Mouse (Mus musculus) left cerebral cortex, postnatal 25 days (tissue): ENCODE data around the gene Nr5a1. TPM values are rescaled to one million over a fixed set of nuclear protein-coding genes. Genes with fewer than 3 reads are reported as not detected.

Source experiments
- DNase-seq, 2 experiments: peaks; one replicate each; pipeline ENCODE4 v3.0.0; 2022; ENCODE audit warnings: low spot score in 2 of 2, mixed read lengths in 1 of 2
- intact Hi-C: fragments of 180-260 bp; cut with DNase I; formaldehyde crosslinking; loops from one replicate; pipeline ENCODE4 v1.15.1; 2025
- total RNA-seq, 2 experiments: library from RNA; stranded (reverse); gene quantifications; 2 replicates each; pipeline ENCODE4 v1.2.3; 2021

Nr5a1 gene
- not detected for total RNA-seq

DNA sequence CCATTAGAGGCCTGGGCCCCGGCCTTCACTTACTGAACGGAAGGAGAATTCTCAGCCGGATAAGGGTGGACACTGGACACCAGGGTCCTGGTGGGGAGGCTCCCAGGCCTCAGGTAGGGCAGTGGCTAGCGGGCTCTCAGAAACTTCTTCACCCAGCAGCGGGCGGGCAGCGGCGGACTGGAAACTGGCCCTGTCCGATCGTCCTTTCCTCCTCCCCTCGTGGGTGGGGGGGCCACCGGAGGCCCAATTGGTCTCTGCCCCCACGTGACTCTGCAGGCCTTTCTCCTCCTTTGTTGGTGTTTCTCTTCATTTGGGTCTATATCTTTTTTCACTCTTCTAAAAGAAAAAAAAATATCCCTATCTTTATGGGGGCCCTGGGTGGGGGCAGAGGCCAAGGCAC lies at the start of gene Nr5a1:
Nr5a1 (minus strand) TSS at position 219 of the 400 bp plus-strand sequence.
- intact Hi-C loops = no loop called here
- no peak for DNase-seq

DNA sequence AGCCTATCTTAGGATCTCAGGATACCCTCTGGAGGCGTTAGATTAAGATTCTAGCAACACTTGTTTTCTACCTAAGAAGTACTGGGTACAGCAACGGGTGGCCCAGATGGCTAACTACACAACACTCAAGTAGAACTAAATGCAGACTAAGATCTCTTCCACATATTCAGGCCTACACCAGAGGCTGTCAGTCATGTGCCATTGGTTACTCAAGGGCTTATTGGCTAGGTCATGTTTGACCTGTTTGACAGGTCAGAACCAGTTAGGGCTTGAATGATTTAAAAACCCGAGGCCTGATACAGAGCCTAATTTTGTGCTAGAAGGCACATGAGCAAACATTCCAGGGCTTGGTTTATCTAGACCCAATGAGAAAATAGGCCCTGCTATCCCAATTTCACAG lies 25.5 kb upstream of the Nr5a1 start:
- no peak for DNase-seq
- intact Hi-C loops = loop anchor here (5.0 kb wide), 1 partner anchor 83 kb away; no protein-coding TSS in a partner anchor

DNA sequence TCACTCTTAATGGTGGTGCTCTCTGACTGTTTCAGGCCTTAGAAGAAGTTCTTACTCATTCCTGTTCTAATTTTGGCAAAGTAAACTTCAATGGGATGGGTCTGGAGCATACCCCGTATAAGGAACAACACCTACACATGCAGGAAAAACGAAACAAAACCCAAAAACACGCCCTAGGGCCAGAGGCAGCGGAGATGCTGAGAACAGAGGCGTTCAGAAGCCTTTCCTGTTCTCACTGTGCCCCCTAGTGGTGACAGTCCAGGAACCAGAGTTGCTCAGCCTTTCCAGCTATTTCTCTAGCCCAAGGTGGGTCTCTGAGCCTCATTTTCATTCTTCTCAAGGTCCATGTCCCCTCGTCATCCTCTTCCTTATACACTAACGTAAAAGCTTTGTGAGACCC lies 25.1 kb upstream of the Nr5a1 start:
- intact Hi-C loops = loop anchor here (5.0 kb wide), 1 partner anchor 82 kb away; no protein-coding TSS in a partner anchor
- DNase-seq = peak; percentile 79 to 87

DNA sequence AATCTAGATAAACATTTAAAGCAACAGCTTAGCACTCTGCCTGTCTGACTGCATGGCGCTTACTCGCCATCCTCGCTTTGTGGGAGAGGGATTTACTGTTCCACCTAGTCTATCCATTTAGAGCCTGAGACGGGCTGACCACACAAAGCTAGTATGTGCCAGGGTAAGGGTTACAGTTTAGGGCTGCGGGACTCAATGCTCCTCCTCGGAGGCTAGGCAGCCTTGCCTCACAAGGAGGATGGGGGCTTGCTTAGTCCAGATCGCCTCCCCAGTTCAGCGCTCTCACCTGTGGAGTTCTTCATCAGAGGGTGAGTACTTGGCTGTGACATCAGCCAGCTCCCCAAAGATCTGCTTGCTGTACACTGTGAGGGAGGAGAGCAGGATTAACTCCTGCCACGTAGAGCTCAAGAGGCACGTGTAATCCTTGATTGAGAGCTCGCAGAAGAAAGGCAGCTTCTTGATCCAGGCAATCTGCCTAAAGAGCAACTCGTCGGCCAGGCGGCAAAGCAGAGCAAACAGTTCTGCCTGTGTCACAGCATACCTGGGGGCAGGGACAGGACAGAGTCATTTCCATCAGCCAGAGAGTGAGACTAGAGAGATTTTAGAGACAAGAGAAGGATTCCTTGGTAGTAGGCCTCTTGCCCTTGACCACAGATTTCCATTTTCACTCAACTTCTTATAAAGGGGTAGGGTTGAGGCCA lies 24.4 kb upstream of the Nr5a1 start:
- intact Hi-C loops = loop anchor here (5.0 kb wide), 1 partner anchor 81 kb away; no protein-coding TSS in a partner anchor
- no peak for DNase-seq

DNA sequence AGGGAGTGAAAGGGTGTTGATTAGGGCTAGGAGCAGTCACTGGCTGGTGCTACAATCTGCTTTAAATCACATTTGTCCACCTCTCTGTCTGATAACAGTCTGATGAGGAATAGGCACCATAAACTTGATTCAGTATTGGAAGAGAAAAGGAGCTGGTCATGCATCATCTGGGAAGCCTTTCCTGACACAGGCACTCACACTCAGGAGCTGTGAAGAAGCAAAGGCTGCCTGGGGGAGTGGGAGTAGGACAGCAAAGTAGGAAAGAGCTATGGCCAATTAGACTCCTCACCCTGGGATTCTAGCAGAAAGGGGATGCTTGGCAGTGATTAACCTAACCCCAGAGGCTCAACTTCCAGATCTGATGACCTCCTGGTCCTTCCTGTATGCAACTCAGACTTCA lies 21.4 kb upstream of the Nr5a1 start:
- intact Hi-C loops = loop anchor here (5.0 kb wide), 1 partner anchor 78 kb away; no protein-coding TSS in a partner anchor
- DNase-seq = no peak

DNA sequence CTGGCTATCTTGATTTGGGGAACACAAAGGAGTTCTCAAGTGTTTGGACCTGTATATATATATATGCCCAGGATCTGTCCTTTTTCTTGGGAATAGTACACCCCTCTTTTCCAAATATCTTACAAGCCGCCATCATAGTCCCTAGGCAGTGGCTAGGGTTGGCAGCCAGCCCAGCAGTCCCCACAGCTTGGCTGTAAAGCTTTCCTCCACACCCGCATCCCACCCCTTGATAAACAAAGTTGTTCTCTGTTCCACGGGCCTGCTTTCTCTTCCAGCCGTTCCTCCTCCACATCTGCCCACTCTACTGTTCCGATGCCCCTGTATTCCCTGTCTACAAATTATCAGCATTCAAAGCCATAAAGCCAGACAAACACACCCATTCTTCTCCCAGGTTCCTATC lies 20.4 kb upstream of the Nr5a1 start:
- intact Hi-C loops = loop anchor here (5.0 kb wide), 1 partner anchor 77 kb away; no protein-coding TSS in a partner anchor
- DNase-seq = no peak

DNA sequence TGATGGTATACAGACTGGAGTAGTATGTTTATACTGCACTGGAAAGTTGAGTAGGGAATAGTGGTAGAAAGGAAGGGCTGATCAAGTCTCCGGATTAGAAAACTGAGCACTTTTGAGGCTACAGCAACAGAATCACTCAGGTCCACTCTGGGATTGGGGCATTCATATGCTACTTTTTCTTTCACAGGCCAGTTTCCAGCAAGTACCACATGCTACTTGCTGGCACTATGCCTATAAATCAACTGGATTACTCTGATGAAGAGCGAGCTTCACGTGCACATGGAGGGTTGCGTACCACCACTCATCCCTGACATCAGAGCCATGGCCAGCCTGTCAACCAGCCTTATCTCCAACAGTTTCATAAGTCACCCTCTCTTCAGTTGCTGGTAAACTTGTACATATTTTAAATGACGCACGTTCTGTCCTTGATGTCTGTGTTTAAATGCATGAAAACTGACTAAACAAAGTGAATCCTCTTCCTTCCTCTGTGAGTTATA lies 16.0 kb upstream of the Nr5a1 start:
- DNase-seq = no peak
- intact Hi-C loops = no loop called here

DNA sequence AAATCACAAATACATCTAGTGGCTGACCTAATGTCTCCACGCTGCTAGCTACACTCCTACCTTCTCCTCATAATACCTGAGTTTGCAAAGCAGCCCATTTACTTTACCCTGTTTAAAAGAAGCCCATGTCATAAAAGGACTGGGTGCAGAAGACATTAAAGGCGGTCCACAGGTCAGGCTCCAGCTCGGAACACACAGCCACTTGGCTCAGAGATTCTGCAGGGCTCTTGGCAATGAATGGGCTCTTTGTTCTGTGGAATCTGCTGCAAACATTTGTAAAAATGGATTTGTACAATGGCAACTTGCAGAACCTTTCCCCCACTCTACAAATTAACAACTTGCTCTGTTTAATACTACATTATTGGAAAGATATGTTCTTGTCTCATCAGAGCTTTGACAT lies 11.1 kb upstream of the Nr5a1 start:
- no peak for DNase-seq
- intact Hi-C loops = no loop called here

DNA sequence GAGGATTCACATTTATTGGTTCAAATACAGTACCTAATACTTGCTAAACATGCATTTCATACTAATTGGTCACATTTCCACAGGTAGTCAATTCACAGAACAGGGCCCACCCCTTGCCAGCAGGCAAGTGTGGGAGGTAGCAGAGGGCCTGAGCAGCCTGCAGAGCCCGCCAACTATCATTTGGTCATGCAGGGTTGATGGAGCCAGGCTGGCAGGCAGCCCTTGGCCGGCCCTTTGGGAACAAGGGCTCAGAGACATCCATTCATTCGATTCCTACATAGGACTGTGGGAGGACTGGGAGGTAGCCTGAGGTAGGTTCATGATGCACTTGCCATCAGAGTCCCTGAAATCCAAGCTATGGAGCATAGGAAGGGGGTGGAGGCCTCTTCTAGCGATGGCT lies 9.0 kb upstream of the Nr5a1 start:
- no peak for DNase-seq
- intact Hi-C loops = no loop called here

DNA sequence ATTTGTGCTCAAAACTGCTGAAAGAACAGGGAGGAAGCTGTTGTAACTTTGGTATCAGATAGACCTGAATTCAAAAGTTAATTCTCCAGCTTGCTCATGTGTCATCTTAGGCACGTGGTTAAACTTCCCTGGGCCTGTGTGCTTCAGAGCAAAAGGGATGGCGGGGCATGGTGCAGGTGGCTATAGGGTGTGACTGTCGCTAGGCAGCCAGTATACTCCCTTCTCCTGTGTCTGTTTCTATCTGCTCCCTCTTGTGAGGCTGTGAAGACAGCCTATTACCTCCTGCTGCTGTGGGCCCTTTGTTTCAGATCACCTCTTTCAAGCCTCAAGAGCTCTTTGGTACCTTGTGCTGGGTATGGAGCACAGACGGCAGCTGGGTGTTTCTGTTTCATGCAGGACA lies 7.7 kb upstream of the Nr5a1 start:
- DNase-seq = no peak
- intact Hi-C loops = no loop called here

DNA sequence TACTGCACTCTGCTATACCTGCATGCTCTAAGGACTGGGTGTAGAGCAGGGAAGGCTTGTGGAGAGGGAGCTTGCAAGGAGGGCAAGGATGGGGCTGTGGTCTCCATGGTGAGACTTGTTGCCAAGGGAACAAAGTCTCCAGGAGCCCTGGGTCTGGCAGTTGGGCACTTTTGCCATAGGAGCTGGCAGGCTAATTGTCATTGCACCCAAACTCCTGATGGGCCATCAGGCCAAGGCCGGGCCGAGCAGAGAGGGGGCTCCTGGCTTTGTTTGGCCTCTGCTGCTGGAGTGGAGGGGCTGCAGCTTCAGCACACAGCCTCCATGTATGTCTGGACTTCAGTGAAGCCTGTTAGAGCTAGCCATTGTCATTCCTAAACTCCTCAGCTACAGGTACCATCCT lies 6.3 kb upstream of the Nr5a1 start:
- no peak for DNase-seq
- intact Hi-C loops = no loop called here

DNA sequence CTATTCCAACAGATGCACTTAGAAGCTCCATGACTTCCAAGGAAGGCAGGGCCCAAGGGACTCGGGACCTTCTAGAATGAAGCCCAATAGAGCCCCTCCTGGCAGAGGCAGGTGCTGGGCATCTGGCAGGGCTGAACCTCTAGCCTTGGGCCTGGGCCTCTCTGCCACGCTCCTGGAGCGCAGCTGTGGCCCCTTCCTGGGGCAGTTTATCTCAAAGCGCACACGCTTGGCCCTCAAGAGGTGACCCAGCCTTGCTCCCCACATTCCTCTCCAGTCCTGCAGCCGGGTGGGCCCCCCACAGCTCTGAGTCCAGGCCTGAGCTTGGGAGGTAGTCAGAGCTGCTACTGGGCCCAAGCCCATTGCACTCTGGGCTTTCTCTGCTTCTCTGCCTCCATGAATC lies 5.0 kb upstream of the Nr5a1 start:
- intact Hi-C loops = no loop called here
- no peak for DNase-seq

DNA sequence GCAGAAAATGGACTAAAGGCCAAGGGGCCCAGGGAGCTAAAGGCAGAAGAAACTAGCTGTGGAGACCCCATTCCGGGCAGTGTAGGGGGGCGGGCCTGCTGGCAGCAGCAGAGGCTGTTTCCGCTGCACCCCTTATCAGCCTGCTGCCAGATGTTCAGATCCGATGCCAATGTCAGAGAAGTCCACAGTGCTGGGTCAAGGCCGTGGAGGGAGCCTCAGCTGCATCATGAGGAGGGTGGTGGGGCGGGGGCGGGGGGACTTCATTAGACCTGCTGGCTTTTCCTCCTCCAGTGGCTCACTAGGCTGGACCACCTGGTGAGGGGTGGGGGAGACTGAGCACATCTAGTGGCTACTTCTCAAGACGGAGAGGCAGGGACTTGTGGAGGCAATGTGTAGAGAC lies 4.3 kb upstream of the Nr5a1 start:
- intact Hi-C loops = no loop called here
- no peak for DNase-seq

DNA sequence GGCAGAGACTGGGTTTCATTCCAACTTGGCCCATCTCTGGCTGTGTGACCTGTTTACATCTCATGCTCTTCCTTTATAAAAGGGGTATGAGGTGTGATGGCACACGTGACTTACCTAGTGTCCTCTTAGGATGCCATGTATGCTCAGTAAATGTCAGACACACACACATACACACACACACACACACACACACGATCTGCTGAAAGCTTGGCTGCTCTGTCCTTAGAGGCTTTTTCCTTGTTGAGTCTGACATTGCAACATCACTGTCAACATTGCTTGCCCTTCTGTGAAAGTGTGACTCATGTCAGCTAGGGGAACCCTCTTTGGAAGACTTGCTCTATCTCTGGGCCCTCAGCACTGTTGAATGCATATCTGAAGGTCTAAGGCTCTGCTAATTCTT lies 3.1 kb upstream of the Nr5a1 start:
- DNase-seq = no peak
- intact Hi-C loops = no loop called here

DNA sequence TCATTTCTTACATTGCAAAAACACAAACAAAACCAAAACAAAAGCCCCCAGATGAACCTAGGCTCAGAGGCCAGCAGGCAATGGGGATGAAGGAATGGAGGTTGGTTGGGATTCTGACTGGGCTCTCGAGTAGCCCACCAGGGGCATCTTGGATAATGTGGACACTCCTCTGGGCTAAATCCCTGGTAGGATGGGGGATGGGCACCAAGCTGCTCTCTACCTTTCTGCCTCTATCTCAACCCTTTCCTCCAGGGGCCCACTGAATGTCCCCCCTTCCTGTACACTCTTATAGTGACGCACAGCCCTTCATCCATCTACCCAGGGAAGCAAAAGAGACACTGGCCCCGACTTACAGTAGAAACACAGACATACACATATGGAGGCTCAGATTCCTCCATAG lies 746 bp downstream of the Nr5a1 start:
- DNase-seq = no peak
- intact Hi-C loops = no loop called here

DNA sequence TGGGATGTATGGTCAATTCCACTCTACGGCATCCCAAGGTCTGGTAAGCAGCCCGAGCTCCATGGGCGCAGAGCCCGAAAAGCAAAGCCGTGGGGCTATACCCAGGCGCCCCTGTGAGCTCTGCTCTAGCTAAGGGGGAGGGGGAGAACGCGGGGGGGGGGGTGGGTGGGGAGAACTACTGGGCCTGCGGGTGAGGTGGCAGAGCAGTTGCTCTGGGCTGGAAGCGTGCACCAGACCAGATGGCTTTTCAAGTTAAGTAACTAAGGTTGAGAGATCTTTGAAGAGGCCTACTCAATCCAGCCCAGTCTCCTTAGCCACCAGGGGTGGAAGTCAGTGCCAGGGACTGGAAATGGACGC lies 1.6 kb downstream of the Nr5a1 start:
- no peak for DNase-seq

DNA sequence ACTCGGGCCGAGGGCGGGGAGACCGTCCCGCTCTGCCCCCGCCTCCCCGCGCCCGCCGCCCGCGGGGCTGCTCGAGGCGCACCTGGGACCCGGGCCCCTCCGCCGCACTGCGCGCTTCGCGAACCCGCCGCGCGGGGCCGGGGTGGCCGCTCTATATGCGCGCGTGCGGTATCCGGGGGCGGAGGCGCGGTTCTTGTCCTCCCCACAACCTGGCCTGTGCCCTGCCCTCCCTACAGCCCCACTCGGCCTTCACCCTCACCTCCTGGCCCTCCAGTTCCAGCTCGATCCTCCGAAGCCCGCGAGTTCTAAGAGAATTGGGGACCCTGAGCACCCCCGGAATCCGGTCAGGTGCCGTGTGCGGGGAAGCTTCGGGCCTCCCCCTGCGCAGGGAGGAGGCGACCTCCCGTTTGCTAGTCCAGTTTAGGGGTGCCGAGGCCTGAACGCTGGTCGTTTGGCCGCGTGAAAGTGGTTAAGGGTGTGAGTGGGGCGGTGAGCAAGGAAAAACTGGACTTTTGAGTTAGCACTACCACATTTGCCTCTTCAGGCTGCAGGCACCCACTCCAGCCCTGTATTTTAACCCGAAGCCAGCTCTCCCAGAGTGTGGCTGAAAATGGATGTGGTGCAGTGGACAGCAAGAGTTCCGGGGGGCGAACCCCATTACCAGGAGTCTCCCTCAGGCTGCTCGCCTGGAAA lies 2.1 kb downstream of the Nr5a1 start:
- intact Hi-C loops = no loop called here
- no peak for DNase-seq

More for the DNA sequence above, 1.6 kb downstream of the Nr5a1 start:
- intact Hi-C loops = no loop called here

DNA sequence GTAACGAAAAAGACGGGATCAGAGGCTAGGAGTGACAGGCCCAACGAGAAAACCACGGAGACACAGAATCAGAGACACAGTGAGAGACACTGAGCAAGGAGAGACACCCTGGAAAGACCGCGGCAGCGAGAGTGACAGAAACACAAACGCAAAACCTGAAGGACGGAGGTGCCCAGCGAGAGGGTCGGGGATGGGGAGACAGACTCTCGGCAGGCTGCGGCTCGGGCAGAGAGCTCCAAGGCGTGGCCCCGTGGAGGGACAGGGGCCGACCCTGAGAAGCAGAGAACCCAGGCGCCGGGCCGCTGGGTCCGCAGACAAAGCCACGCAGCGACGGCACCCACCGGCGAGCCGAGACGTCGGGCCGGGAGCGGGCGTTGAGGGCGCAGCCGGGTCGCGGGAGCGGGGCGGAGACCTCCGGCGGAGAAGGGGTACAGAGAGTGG lies 2.9 kb downstream of the Nr5a1 start:
- no peak for DNase-seq
- intact Hi-C loops = no loop called here

DNA sequence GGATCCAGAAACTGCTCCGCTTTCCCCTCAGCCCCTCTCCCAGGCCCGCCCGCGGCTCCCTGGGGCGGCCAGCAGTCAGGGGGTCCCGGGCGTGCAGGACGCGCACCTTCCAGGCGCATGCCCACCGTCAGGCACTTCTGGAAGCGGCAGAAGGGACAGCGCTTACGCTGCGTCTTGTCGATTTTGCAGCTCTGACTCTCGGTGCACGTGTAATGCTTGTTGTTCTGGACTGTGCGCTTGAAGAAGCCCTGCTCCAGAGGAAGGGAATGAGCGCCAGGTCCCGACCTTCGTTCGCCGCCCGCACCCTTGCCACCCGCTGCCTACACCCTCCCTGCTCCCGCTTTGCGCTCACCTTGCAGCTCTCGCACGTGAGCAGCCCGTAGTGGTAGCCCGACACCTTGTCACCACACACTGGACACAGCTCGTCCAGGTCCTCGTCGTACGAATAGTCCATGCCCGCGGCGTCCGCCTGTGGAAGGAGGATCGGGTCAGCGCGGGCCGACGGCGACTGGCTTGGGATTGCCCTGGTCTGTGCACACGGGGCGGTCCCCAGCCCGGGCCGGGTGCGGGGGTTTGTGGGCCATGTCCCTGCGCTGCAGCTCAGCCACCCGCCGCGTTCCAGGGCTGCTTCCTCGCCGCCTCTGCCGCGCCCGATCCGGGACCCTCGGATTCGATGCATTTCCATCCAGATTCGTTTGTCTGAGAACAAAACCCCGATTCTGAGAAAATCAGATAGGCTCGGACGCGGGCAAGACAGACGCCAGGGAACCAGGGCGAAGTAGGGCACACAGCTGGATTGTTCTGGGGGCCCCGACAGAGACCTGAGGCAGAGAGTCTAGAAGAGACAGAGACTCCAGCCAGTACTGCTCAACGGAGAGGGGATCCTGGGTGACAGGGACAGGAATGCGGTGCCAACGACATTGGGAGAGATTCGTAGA lies 3.8 kb downstream of the Nr5a1 start:
- DNase-seq = peak in 1 of 2 experiments; percentile 32
- intact Hi-C loops = no loop called here
